Comparison of ENCODE assay signal across 11 mouse cellular contexts in genomic region chr10:17299600-17299999, GRCm38 (mm10).
DNase-seq lines count a peak whose midpoint lies in the region; ATAC-seq and TF ChIP-seq lines count a peak whose summit lies in the region.
"Had no signal": no experiment of that assay in that cellular context is flagged by ENCODE, and none has a peak within 500 bp of the region (broad histone marks: within the 10 kb centered on the region; RNA-seq: fewer than 3 reads in every experiment).

No protein-coding gene starts in this region.

- 18% methylated on average over 6 of the region's 6 CpGs for WGBS in heart, postnatal 0 days
- 16% methylated on average over 6 of the region's 6 CpGs for WGBS in kidney, embryonic 16.5 days
- 36% methylated on average over 6 of the region's 6 CpGs for WGBS in hindbrain, embryonic 13.5 days

- H3K4me3 ChIP-seq in heart, postnatal 0 days (ENCODE audit: low read depth, low read length), result no peak overlapping the region
- no peak overlapping the region for H3K4me3 ChIP-seq in kidney, embryonic 16.5 days (ENCODE audit: low read length)
- no peak overlapping the region for H3K4me3 ChIP-seq in hindbrain, embryonic 13.5 days
- H3K4me3 ChIP-seq: forebrain, embryonic 13.5 days; limb, embryonic 12.5 days had no signal

- peak; percentile 91 for ATAC-seq in heart, postnatal 0 days (ENCODE audit: insufficient read depth, low read depth)
- peak; percentile 97 for ATAC-seq in kidney, embryonic 16.5 days (ENCODE audit: low FRiP score, low TSS enrichment)
- ATAC-seq in megakaryocyte, adult 5-6 weeks (ENCODE audit: poor library complexity, severe bottlenecking), result no peak
- no peak for ATAC-seq in hindbrain, embryonic 13.5 days (ENCODE audit: low FRiP score)
- ATAC-seq: activated CD4-positive, CD25-positive, alpha-beta regulatory T cell, adult 4 months; forebrain, embryonic 13.5 days had no signal

- DNase-seq in Muller cell, postnatal 12 days (ENCODE audit: inconsistent ontology term), result peak; percentile 15
- DNase-seq in embryo, embryonic 10.5 days (ENCODE audit: low spot score), result peak; percentile 9
- peak; percentile 81 for DNase-seq in heart, postnatal 0 days (ENCODE audit: low spot score)
- no peak for DNase-seq in thymus, adult 18-20 months
- DNase-seq: lung, postnatal 10 days had no signal

- H3K4me1 ChIP-seq in heart, postnatal 0 days (ENCODE audit: control insufficient read depth, insufficient read depth), result peaks cover 5% of the 10 kb centered on the region; the same call in 1 of the 2 replicates
- H3K4me1 ChIP-seq in kidney, embryonic 16.5 days (ENCODE audit: insufficient read depth, low read length), result peaks cover 11% of the 10 kb centered on the region; the same call in 1 of the 2 replicates
- H3K4me1 ChIP-seq in hindbrain, embryonic 13.5 days (replicated peaks), result 0 out of 2 replicates have a peak, but pooled peaks cover 3% of the 10 kb centered on the region
- H3K4me1 ChIP-seq: forebrain, embryonic 13.5 days had no signal

- no peak overlapping the region for H3K9ac ChIP-seq in heart, postnatal 0 days (replicated peaks; ENCODE audit: low read depth, low read length)
- H3K9ac ChIP-seq in kidney, embryonic 16.5 days (replicated peaks; ENCODE audit: low read length), result no peak overlapping the region
- H3K9ac ChIP-seq in hindbrain, embryonic 13.5 days, result no peak overlapping the region
- H3K9ac ChIP-seq: forebrain, embryonic 13.5 days; limb, embryonic 12.5 days had no signal

- H3K4me2 ChIP-seq in heart, postnatal 0 days (ENCODE audit: low read depth, low read length), result 0 out of 2 replicates have a peak overlapping the region, but pooled peaks have one; percentile 10
- no peak overlapping the region for H3K4me2 ChIP-seq in kidney, embryonic 16.5 days (replicated peaks; ENCODE audit: low read depth, low read length)
- H3K4me2 ChIP-seq in hindbrain, embryonic 13.5 days, result no peak overlapping the region
- H3K4me2 ChIP-seq: forebrain, embryonic 13.5 days; limb, embryonic 12.5 days had no signal

- no peaks in the 10 kb centered on the region for H3K9me3 ChIP-seq in heart, postnatal 0 days (replicated peaks; ENCODE audit: control insufficient read depth, low read length)
- H3K9me3 ChIP-seq in kidney, embryonic 16.5 days (ENCODE audit: low read length), result 0 out of 2 replicates have a peak, but pooled peaks cover 2% of the 10 kb centered on the region
- H3K9me3 ChIP-seq in hindbrain, embryonic 13.5 days, result no peaks in the 10 kb centered on the region
- H3K9me3 ChIP-seq: forebrain, embryonic 13.5 days; limb, embryonic 12.5 days had no signal

- peak overlapping the region; percentile 77 for H3K27ac ChIP-seq in heart, postnatal 0 days (ENCODE audit: low read depth)
- H3K27ac ChIP-seq in kidney, embryonic 16.5 days (ENCODE audit: low read length), result peak overlapping the region; percentile 64
- H3K27ac ChIP-seq in hindbrain, embryonic 13.5 days, result no peak overlapping the region
- H3K27ac ChIP-seq: forebrain, embryonic 13.5 days; limb, embryonic 12.5 days had no signal

- no peak for TF ChIP-seq CTCF in heart, postnatal 0 days (IDR thresholded peaks at IDR 0.05; ENCODE audit: low read depth)

- no peaks in the 10 kb centered on the region for H3K27me3 ChIP-seq in heart, postnatal 0 days (ENCODE audit: control insufficient read depth, insufficient read depth, low read length)
- H3K27me3 ChIP-seq in kidney, embryonic 16.5 days (ENCODE audit: insufficient read depth, low read length), result no peaks in the 10 kb centered on the region
- H3K27me3 ChIP-seq in hindbrain, embryonic 13.5 days, result no peaks in the 10 kb centered on the region
- H3K27me3 ChIP-seq: forebrain, embryonic 13.5 days; limb, embryonic 12.5 days had no signal

- no peak for TF ChIP-seq EP300 in heart, postnatal 0 days (IDR thresholded peaks at IDR 0.05; ENCODE audit: low read depth)

- no peaks in the 10 kb centered on the region for H3K36me3 ChIP-seq in heart, postnatal 0 days (replicated peaks; ENCODE audit: control insufficient read depth, insufficient read depth, low read length)
- H3K36me3 ChIP-seq in kidney, embryonic 16.5 days (ENCODE audit: insufficient read depth, low read length), result no peaks in the 10 kb centered on the region
- H3K36me3 ChIP-seq in hindbrain, embryonic 13.5 days, result no peaks in the 10 kb centered on the region
- H3K36me3 ChIP-seq: limb, embryonic 12.5 days had no signal

Comparison
In these comparisons a context has a peak if more than half of its experiments do, and no peak if none do; other contexts are left out.
1. DNase-seq: peak in Muller cell, postnatal 12 days (single experiment), embryo, embryonic 10.5 days (single experiment) and heart, postnatal 0 days (single experiment); none in thymus, adult 18-20 months (0 of 2).
2. ATAC-seq: peak in heart, postnatal 0 days (single experiment) and kidney, embryonic 16.5 days (single experiment); none in megakaryocyte, adult 5-6 weeks (single experiment) and hindbrain, embryonic 13.5 days (single experiment).